Mouse (Mus musculus) hindbrain, embryonic 11.5 days (tissue): ENCODE data around the gene Abhd2. TPM values are rescaled to one million over a fixed set of nuclear protein-coding genes. Genes with fewer than 3 reads are reported as not detected.

Experiments
- ATAC-seq: fragments of 200-750 bp; cut with Nextera tagmentation; 2 replicates; pipeline ENCODE4 v1.8.0; 2017; ENCODE audit warnings: mild to moderate bottlenecking, moderate TSS enrichment, moderate library complexity; ENCODE audit not compliant: low FRiP score
- DNase-seq: peaks from one replicate; pipeline ENCODE4 v3.0.0-alpha.2; 2015; ENCODE audit warnings: low spot score
- H3K27ac ChIP-seq: fragments of 300-500 bp; sonication (generic); 2 replicates; pipeline ENCODE4 v1.5.1; 2014; ENCODE audit warnings: mild to moderate bottlenecking, low read depth, low read length
- H3K27me3 ChIP-seq: fragments of 300-500 bp; sonication (generic); 2 replicates; pipeline ENCODE4 v1.6.1; 2014; ENCODE audit warnings: mild to moderate bottlenecking, low read length, moderate library complexity, mixed read lengths; ENCODE audit not compliant: control insufficient read depth, insufficient read depth
- H3K36me3 ChIP-seq: fragments of 300-500 bp; sonication (generic); 2 replicates; pipeline ENCODE4 v1.6.1; 2014; ENCODE audit warnings: mild to moderate bottlenecking, low read length, moderate library complexity, mixed read lengths; ENCODE audit not compliant: control insufficient read depth, insufficient read depth
- H3K4me1 ChIP-seq: fragments of 300-500 bp; sonication (generic); replicated peaks from 2 replicates; pipeline ENCODE4 v1.6.1; 2014; ENCODE audit warnings: low read length, mixed read lengths; ENCODE audit not compliant: control insufficient read depth, insufficient read depth
- H3K4me2 ChIP-seq: fragments of 300-500 bp; sonication (generic); replicated peaks from 2 replicates; pipeline ENCODE4 v1.6.1; 2014; ENCODE audit warnings: mild to moderate bottlenecking, low read depth, low read length
- H3K4me3 ChIP-seq: fragments of 300-500 bp; sonication (generic); 2 replicates; pipeline ENCODE4 v1.5.1; 2014; ENCODE audit warnings: low read depth, low read length
- H3K9ac ChIP-seq: fragments of 300-500 bp; sonication (generic); 2 replicates; pipeline ENCODE4 v1.6.1; 2014; ENCODE audit warnings: low read depth, low read length
- H3K9me3 ChIP-seq: fragments of 300-500 bp; sonication (generic); 2 replicates; pipeline ENCODE4 v1.6.1; 2016; ENCODE audit warnings: low read length; ENCODE audit not compliant: control insufficient read depth
- WGBS: fragments of 180-500 bp; shearing (Covaris S2); extraction: QIAGEN DNeasy Blood & Tissue Kit; methylation state at CpG from one replicate; pipeline ENCODE4 v1.1.7; 2014; 5-methylcytosine and 5-hydroxymethylcytosine counted together
- polyA plus RNA-seq: library from polyadenylated mRNA; unstranded; fragments of >200 nt; fragmentation: Nextera tagmentation; extraction: Ambion mirVana; gene quantifications from 2 replicates; pipeline ENCODE4 v1.2.1, GENCODE M21; 2014

The Abhd2 gene
- 12.1 and 12.2 TPM in 2 replicates for polyA plus RNA-seq

- DNase-seq = peak; percentile 99
- no peaks in the 10 kb centered on the region for H3K4me1 ChIP-seq
- H3K9me3 ChIP-seq = no peaks in the 10 kb centered on the region
- peak within 1 kb of the TSS; percentile 79 for H3K9ac ChIP-seq
- peak; percentile 100 for ATAC-seq
- no peaks in the 10 kb centered on the region for H3K36me3 ChIP-seq
- H3K4me2 ChIP-seq = peak within 1 kb of the TSS; percentile 80
- WGBS = under 1% methylated on average over 54 of the region's 54 CpGs
- H3K27ac ChIP-seq = peak within 1 kb of the TSS; percentile 81
- peak within 1 kb of the TSS; percentile 86 for H3K4me3 ChIP-seq
- no peaks in the 10 kb centered on the region for H3K27me3 ChIP-seq
Measured at GRCm38 (mm10) chr7:79272789-79273718, at the start of gene Abhd2. Abhd2 (plus strand) TSS chr7:79273199.

DNA sequence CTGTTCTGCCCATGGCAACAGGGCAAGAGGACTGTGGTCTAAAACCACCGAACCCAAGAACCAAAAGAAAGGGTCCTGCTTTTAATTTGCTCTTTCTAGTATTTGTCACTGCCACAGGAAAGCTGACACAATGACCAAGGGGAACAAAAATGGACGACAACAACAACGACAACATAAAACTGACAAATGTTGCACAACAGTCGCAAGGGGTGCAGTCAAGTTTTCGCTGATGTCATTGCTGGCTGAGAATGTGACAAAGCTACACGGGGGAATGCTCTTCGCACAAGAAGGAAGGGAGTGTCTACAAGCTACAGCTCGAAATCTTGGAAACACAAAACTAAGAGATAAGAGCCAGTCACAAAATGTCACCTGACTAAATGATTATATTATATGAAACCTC, 47.5 kb upstream of the Abhd2 start:
- Histone ChIP-seq H3K27ac (no peak overlapping the region), H3K36me3 (no peaks in the 10 kb centered on the region), H3K4me2 (no peak overlapping the region), H3K9ac (no peak overlapping the region), H3K4me3 (no peak overlapping the region), H3K27me3 (no peaks in the 10 kb centered on the region), H3K4me1 (no peaks in the 10 kb centered on the region), H3K9me3 (no peaks in the 10 kb centered on the region)
- DNase-seq = no peak
- 91% methylated on average over 8 of the region's 8 CpGs for WGBS
- no peak for ATAC-seq

GRCm38 (mm10) chr7:79226172-79226571, 46.8 kb upstream of the Abhd2 start:
- Histone ChIP-seq H3K4me2 (no peak overlapping the region), H3K27ac (no peak overlapping the region), H3K9ac (no peak overlapping the region), H3K36me3 (no peaks in the 10 kb centered on the region), H3K27me3 (no peaks in the 10 kb centered on the region), H3K9me3 (no peaks in the 10 kb centered on the region), H3K4me1 (no peaks in the 10 kb centered on the region), H3K4me3 (no peak overlapping the region)
- DNase-seq (no peak), ATAC-seq (no peak)
- WGBS = 91% methylated on average over 5 of the region's 5 CpGs

GRCm38 (mm10) chr7:79226834-79227486, 46.0 kb upstream of the Abhd2 start:
- Histone ChIP-seq H3K27ac (no peak overlapping the region), H3K36me3 (no peaks in the 10 kb centered on the region), H3K9me3 (no peaks in the 10 kb centered on the region), H3K4me2 (no peak overlapping the region), H3K4me3 (no peak overlapping the region), H3K4me1 (no peaks in the 10 kb centered on the region), H3K27me3 (no peaks in the 10 kb centered on the region), H3K9ac (no peak overlapping the region)
- DNase-seq = no peak
- no peak for ATAC-seq
- whole genome bisulfite sequencing = 84% methylated on average over 6 of the region's 10 CpGs

- Histone ChIP-seq H3K4me3 (no peak overlapping the region), H3K4me1 (no peaks in the 10 kb centered on the region), H3K4me2 (no peak overlapping the region), H3K27ac (no peak overlapping the region), H3K36me3 (no peaks in the 10 kb centered on the region), H3K9me3 (no peaks in the 10 kb centered on the region), H3K9ac (no peak overlapping the region), H3K27me3 (no peaks in the 10 kb centered on the region)
- WGBS = 31% methylated on average over 9 of the region's 9 CpGs
- DNase-seq (peak; percentile 82), ATAC-seq (peak; percentile 53; the same call in 1 of the 2 replicates)
Measured at GRCm38 (mm10) chr7:79228471-79228870, 44.5 kb upstream of the Abhd2 start.

DNA sequence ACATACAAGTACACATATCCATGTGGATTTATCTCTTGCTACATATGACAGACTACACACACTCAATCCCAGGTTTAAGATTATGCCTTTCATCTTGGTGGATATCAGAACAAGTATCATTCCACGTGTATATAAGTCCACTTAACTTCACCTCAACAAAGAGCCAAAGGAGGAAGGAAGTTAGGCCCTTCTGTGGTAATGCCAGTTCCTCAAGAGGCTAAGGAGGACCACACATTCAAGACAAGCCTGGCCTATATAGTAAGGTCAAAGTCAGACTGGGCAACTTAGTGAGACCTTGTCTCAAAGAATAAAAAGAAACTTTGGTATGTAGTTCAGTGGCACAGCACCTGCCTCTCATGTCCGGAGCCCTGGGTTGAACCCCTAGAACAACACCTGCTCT, 41.4 kb upstream of the Abhd2 start:
- Histone ChIP-seq H3K9ac (no peak overlapping the region), H3K27ac (no peak overlapping the region), H3K4me3 (no peak overlapping the region), H3K9me3 (no peaks in the 10 kb centered on the region), H3K36me3 (no peaks in the 10 kb centered on the region), H3K4me2 (no peak overlapping the region), H3K4me1 (no peaks in the 10 kb centered on the region), H3K27me3 (no peaks in the 10 kb centered on the region)
- DNase-seq = no peak
- no peak for ATAC-seq
- 81% methylated on average over 2 of the region's 2 CpGs for WGBS

GRCm38 (mm10) chr7:79232048-79232447, 41.0 kb upstream of the Abhd2 start:
- Histone ChIP-seq H3K27ac (no peak overlapping the region), H3K4me1 (no peaks in the 10 kb centered on the region), H3K27me3 (no peaks in the 10 kb centered on the region), H3K9ac (no peak overlapping the region), H3K9me3 (no peaks in the 10 kb centered on the region), H3K4me3 (no peak overlapping the region), H3K4me2 (no peak overlapping the region), H3K36me3 (no peaks in the 10 kb centered on the region)
- WGBS = 88% methylated on average over 10 of the region's 10 CpGs
- no peak for DNase-seq
- ATAC-seq = no peak

DNA sequence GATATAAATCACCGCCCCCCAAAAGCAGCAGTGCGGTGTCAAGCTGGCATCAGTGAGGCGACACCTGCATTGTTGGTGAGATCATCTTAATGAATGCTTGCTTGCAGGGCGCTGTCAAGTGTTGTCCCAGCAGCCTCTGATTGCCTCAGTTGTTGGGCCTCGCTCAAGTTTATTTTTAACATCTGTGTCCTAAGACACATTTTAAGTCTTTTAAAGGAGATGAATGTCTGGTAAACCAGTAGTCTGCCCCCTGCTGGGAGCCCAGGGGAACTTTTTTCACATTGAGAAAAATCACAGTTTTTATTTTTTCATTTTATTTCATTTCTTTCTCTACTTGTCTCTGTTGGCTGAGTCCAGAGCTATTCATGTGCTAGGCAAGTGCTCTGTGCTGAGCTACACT, 34.3 kb upstream of the Abhd2 start:
- no peaks in the 10 kb centered on the region for H3K27me3 ChIP-seq
- peak; percentile 33 for DNase-seq

More for the DNA sequence above, 34.3 kb upstream of the Abhd2 start:
- no peaks in the 10 kb centered on the region for H3K4me1 ChIP-seq
- WGBS = 79% methylated on average over 5 of the region's 5 CpGs
- H3K27ac ChIP-seq = no peak overlapping the region
- no peak for ATAC-seq
- H3K9ac ChIP-seq = no peak overlapping the region
- H3K4me3 ChIP-seq = no peak overlapping the region
- H3K4me2 ChIP-seq = no peak overlapping the region
- no peaks in the 10 kb centered on the region for H3K9me3 ChIP-seq
- no peaks in the 10 kb centered on the region for H3K36me3 ChIP-seq
